Mouse (Mus musculus) hindbrain, embryonic 13.5 days (tissue): ENCODE measurements at regions not wholly inside any gene's neighbourhood (a gene's known extent, or its start where the extent isn't known, plus 50 kb on each side); places are given as distances from the start of the nearest gene placed in this dataset.

ENCODE experiments used
- ATAC-seq: fragments of 200-750 bp; cut with Nextera tagmentation; 2 replicates; pipeline ENCODE4 v1.8.0; 2017; ENCODE audit warnings: moderate TSS enrichment; ENCODE audit not compliant: low FRiP score
- H3K27ac ChIP-seq: fragments of 300-500 bp; sonication (generic); 2 replicates; pipeline ENCODE4 v1.5.1; 2015; ENCODE audit warnings: inconsistent platforms, mild to moderate bottlenecking, moderate library complexity
- H3K27me3 ChIP-seq: fragments of 300-500 bp; sonication (generic); 2 replicates; pipeline ENCODE4 v1.6.1; 2015; ENCODE audit warnings: mild to moderate bottlenecking, inconsistent platforms
- H3K36me3 ChIP-seq: fragments of 300-500 bp; sonication (generic); 2 replicates; pipeline ENCODE4 v1.6.1; 2015; ENCODE audit warnings: mild to moderate bottlenecking, inconsistent platforms
- H3K4me1 ChIP-seq: fragments of 300-500 bp; sonication (generic); replicated peaks from 2 replicates; pipeline ENCODE4 v1.6.1; 2015; ENCODE audit warnings: inconsistent platforms
- H3K4me2 ChIP-seq: fragments of 300-500 bp; sonication (generic); 2 replicates; pipeline ENCODE4 v1.6.1; 2015; ENCODE audit warnings: inconsistent platforms, mild to moderate bottlenecking, moderate library complexity
- H3K4me3 ChIP-seq: fragments of 300-500 bp; sonication (generic); 2 replicates; pipeline ENCODE4 v1.5.1; 2015; ENCODE audit warnings: mild to moderate bottlenecking, inconsistent platforms
- H3K9ac ChIP-seq: fragments of 300-500 bp; sonication (generic); 2 replicates; pipeline ENCODE4 v1.6.1; 2015; ENCODE audit warnings: mild to moderate bottlenecking, inconsistent platforms
- H3K9me3 ChIP-seq: fragments of 300-500 bp; sonication (generic); 2 replicates; pipeline ENCODE4 v1.6.1; 2016; ENCODE audit warnings: inconsistent platforms
- WGBS: fragments of 180-500 bp; shearing (Covaris S2); methylation state at CpG from one replicate; pipeline ENCODE4 v1.1.7; 2015; 5-methylcytosine and 5-hydroxymethylcytosine counted together

- 92% methylated on average over 18 of the region's 18 CpGs for WGBS
- Histone ChIP-seq H3K4me1 (peaks cover 5% of the 10 kb centered on the region), H3K27me3 (peaks cover 26% of the 10 kb centered on the region; the same call in 1 of the 2 replicates)
Measured at GRCm38 (mm10) chr19:37795552-37796343, 98.2 kb downstream of the Cyp26a1 start.

GRCm38 (mm10) chr19:37800161-37800660, 102.6 kb downstream of the Cyp26a1 start:
- Histone ChIP-seq H3K4me2 (no peak overlapping the region), H3K4me3 (no peak overlapping the region), H3K9me3 (no peaks in the 10 kb centered on the region), H3K36me3 (no peaks in the 10 kb centered on the region), H3K27me3 (0 out of 2 replicates have a peak, but pooled peaks cover 3% of the 10 kb centered on the region), H3K27ac (no peak overlapping the region), H3K4me1 (no peaks in the 10 kb centered on the region), H3K9ac (no peak overlapping the region)
- ATAC-seq: no peak
- WGBS: 79% methylated on average over 3 of the region's 3 CpGs

More at GRCm38 (mm10) chr19:37795552-37796343, 98.2 kb downstream of the Cyp26a1 start:
- no peak overlapping the region for H3K27ac ChIP-seq
- no peak for ATAC-seq
- H3K36me3 ChIP-seq: no peaks in the 10 kb centered on the region
- no peaks in the 10 kb centered on the region for H3K9me3 ChIP-seq
- no peak overlapping the region for H3K4me2 ChIP-seq
- H3K9ac ChIP-seq: no peak overlapping the region
- no peak overlapping the region for H3K4me3 ChIP-seq

DNA sequence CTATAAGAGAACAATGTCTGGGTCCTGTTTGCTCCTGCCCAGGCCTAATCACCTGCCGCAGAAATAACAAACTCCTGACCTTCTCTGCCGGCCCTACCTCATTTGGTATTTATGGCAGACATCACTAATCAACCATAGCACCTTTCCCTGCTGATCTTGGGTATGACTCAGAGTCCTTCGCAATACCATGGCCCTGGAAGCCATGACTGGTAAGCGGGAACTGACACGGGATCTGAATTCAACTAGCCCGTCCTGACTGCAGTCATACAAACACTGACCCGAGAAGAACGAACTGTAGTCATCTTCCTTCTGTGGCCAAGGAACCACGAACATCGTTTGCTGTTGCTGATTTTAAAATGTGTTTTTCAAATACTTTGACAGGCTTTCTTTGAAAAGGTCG, 112.1 kb downstream of the Cyp26a1 start:
- Histone ChIP-seq H3K4me1 (peaks cover 6% of the 10 kb centered on the region), H3K4me2 (no peak overlapping the region), H3K9me3 (no peaks in the 10 kb centered on the region), H3K4me3 (no peak overlapping the region), H3K27me3 (peaks cover 6% of the 10 kb centered on the region; the same call in 1 of the 2 replicates), H3K9ac (no peak overlapping the region), H3K36me3 (no peaks in the 10 kb centered on the region), H3K27ac (no peak overlapping the region)
- ATAC-seq: no peak
- 92% methylated on average over 11 of the region's 11 CpGs for WGBS

DNA sequence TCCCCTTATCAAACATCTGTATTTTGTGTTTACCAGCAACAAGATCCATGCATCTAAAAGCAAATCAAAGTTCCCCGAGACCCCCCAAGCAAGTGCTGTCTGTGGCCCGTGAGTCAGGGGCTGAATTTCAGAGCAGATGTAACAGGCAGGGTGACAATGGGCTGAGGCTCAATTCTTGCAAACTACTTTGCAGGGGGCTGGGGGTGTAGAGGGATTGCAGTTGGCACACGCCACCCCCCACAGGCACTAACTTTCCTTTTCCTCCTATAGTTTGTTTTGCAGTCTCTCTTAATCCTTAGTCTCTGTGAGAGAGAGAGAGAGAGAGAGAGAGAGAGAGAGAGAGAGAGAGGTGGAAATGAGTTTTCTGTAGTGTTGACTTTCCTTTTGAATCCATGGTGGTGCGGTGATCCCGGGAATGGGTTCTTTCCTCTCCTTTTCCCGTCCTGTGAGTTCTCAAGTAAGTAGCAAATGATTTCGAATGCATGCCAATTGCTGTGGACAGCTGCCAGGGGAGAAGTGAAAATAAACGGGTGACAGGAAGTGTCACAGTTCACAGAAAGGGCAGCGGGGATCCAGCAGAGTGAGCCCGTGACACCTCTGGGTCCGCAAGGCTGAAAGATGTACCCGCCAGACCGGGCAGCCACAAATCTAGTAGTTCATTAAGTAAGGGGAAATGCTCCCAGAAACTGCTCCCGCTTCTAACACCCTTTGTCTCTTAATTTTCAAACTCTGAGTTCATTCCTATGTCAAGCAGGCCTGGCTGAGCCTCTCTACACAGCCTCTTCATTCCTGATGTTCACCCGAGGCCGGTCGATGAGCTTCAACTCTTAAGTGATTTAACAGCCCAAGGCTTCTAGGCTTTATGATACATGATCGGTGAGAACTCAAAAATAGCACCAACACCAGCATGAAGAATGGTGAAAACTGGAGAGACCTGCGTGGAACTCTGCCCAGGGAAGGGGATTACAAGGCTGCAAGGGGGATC, 116.8 kb downstream of the Cyp26a1 start:
- Histone ChIP-seq H3K9me3 (no peaks in the 10 kb centered on the region), H3K27ac (no peak overlapping the region), H3K4me1 (peaks cover 8% of the 10 kb centered on the region), H3K27me3 (peaks cover 9% of the 10 kb centered on the region; the same call in 1 of the 2 replicates), H3K9ac (no peak overlapping the region), H3K4me3 (no peak overlapping the region), H3K4me2 (peak overlapping the region; percentile 26), H3K36me3 (no peaks in the 10 kb centered on the region)
- ATAC-seq: no peak
- 18% methylated on average over 19 of the region's 19 CpGs for WGBS

GRCm38 (mm10) chr19:37815627-37816026, 118.0 kb downstream of the Cyp26a1 start:
- no peak for ATAC-seq
- Histone ChIP-seq H3K4me1 (peaks cover 8% of the 10 kb centered on the region), H3K27ac (no peak overlapping the region), H3K9ac (no peak overlapping the region), H3K27me3 (peaks cover 9% of the 10 kb centered on the region; the same call in 1 of the 2 replicates), H3K4me2 (no peak overlapping the region), H3K36me3 (no peaks in the 10 kb centered on the region), H3K4me3 (no peak overlapping the region), H3K9me3 (no peaks in the 10 kb centered on the region)
- WGBS: 80% methylated on average over 2 of the region's 2 CpGs

DNA sequence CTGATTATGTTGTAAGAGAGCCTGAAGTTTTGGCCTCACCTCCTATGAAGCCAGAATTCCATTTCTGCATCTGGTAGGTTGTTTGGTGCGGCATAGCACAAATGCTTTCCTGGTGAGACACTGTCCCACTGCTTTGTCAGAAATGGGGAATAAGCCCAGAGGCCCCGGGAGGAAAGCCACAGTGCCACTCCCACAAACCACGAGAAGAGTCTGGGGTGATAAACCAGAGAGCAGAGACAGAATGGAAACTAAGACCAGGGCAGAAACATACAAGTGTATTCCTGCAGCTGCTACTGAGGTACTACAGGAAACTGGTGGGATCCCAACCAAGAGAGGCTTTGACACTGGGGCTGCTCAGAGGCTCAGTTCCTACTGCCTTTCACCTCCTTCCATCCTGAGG, 123.6 kb downstream of the Cyp26a1 start:
- Histone ChIP-seq H3K4me3 (no peak overlapping the region), H3K9ac (no peak overlapping the region), H3K4me1 (no peaks in the 10 kb centered on the region), H3K36me3 (no peaks in the 10 kb centered on the region), H3K27ac (no peak overlapping the region), H3K4me2 (no peak overlapping the region), H3K9me3 (no peaks in the 10 kb centered on the region), H3K27me3 (no peaks in the 10 kb centered on the region)
- WGBS: 78% methylated on average over 3 of the region's 3 CpGs
- no peak for ATAC-seq

GRCm38 (mm10) chr19:37821671-37822190, 124.1 kb downstream of the Cyp26a1 start:
- ATAC-seq: no peak
- H3K27me3 ChIP-seq: no peaks in the 10 kb centered on the region
- H3K4me3 ChIP-seq: no peak overlapping the region
- no peak overlapping the region for H3K9ac ChIP-seq
- no peaks in the 10 kb centered on the region for H3K9me3 ChIP-seq
- 89% methylated on average over 3 of the region's 3 CpGs for WGBS
- no peak overlapping the region for H3K4me2 ChIP-seq
- no peaks in the 10 kb centered on the region for H3K36me3 ChIP-seq
- H3K4me1 ChIP-seq: no peaks in the 10 kb centered on the region
- H3K27ac ChIP-seq: no peak overlapping the region

GRCm38 (mm10) chr19:37824155-37824554, 126.6 kb downstream of the Cyp26a1 start:
- no peak overlapping the region for H3K4me2 ChIP-seq
- H3K36me3 ChIP-seq: no peaks in the 10 kb centered on the region
- H3K9ac ChIP-seq: no peak overlapping the region
- WGBS: 83% methylated on average over 5 of the region's 5 CpGs
- no peaks in the 10 kb centered on the region for H3K9me3 ChIP-seq
- H3K4me1 ChIP-seq: no peaks in the 10 kb centered on the region
- no peak for ATAC-seq
- no peak overlapping the region for H3K4me3 ChIP-seq
- no peaks in the 10 kb centered on the region for H3K27me3 ChIP-seq
- no peak overlapping the region for H3K27ac ChIP-seq

DNA sequence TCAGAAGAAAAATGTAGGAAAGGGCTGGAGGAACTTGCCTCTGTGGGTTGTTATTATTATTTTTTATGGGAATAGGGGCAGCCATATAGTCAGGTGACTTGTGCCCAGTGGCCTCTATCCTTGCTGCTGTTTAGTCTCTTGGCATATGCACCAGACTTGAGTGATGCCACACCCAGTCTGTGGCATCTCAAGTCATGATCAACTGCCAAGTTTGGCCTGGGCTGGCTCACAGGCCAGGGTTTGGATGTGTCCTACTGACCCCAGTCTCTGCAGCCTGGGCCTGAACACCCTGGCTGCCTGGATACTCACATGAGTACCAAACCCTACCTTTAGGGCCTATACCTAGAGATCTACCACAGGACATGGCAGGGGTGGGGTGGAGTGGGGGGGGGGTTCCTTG, 133.8 kb downstream of the Cyp26a1 start:
- Histone ChIP-seq H3K9me3 (no peaks in the 10 kb centered on the region), H3K4me3 (no peak overlapping the region), H3K9ac (no peak overlapping the region), H3K4me2 (no peak overlapping the region), H3K36me3 (no peaks in the 10 kb centered on the region), H3K27ac (no peak overlapping the region), H3K4me1 (no peaks in the 10 kb centered on the region), H3K27me3 (no peaks in the 10 kb centered on the region)
- no peak for ATAC-seq

DNA sequence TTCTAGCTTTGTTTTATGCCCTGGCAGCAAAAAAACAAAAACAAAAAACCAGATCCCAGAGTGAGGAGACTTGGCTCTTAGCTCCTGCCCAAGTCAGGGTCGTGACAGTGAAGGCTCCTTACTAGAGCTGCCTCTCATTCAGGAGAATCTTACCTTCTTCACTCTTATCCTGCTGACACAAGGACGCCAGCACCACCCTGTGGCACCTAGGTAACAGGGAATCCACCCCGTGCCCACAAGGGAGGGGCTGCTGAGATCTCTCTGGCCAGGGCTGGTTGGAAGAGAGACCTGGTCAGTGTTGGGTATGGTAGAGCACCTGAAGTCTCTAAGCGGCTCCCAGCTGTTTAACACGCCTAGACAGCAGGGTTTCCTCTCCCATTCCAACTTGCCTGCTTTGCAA, 139.3 kb downstream of the Cyp26a1 start:
- Histone ChIP-seq H3K36me3 (no peaks in the 10 kb centered on the region), H3K9ac (no peak overlapping the region), H3K4me1 (no peaks in the 10 kb centered on the region), H3K4me3 (no peak overlapping the region), H3K27me3 (no peaks in the 10 kb centered on the region), H3K9me3 (no peaks in the 10 kb centered on the region), H3K27ac (no peak overlapping the region), H3K4me2 (no peak overlapping the region)
- WGBS: 50% methylated on average over 5 of the region's 5 CpGs
- ATAC-seq: no peak
